In the genomic region with DNA sequence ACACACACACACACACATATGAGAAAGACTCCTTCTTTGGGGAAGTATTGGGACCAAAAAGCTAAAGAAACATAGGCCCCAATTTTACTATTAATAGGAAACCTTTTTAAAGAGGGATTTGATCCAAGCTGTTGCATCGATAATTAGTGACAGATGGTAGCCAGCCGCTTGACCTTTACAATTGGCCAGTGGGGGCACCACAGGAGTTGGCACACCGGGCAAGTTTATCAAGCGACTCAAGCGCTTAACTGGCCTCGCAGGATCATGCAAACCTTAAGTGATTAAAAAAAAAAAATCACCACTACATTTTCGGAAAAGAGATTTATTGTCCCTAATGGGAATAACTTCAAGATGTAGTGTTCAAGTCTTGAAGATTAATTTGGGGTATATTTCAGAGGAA, we compare ENCODE assay signal across 14 mouse cellular contexts. TPM values are rescaled to one million over a fixed set of nuclear protein-coding genes. Genes with fewer than 3 reads are reported as not detected.
A peak's percentile ranks its signal among the peaks of the same experiment; 100 is the strongest.
DNase-seq lines count a peak whose midpoint lies in the region; ATAC-seq and TF ChIP-seq lines count a peak whose summit lies in the region.
"Had no signal": no experiment of that assay in that cellular context is flagged by ENCODE, and none has a peak within 500 bp of the region (broad histone marks: within the 10 kb centered on the region; RNA-seq: fewer than 3 reads in every experiment).

No protein-coding gene starts in this region.

- no peak overlapping the region for H3K4me3 ChIP-seq in heart, postnatal 0 days (ENCODE audit: low read depth, low read length)
- no peak overlapping the region for H3K4me3 ChIP-seq in embryonic facial prominence, embryonic 11.5 days (ENCODE audit: low read depth, low read length)
- H3K4me3 ChIP-seq in small intestine, adult 2 months (ENCODE audit: low read depth, low read length): no peak overlapping the region
- H3K4me3 ChIP-seq: erythroblast, embryonic 14.5 days; hindbrain, embryonic 10.5 days had no signal

- no peak for TF ChIP-seq POLR2A in small intestine, adult 2 months (IDR thresholded peaks at IDR 0.05; ENCODE audit: low read depth, low read length)

- no peak for DNase-seq in heart, postnatal 0 days (ENCODE audit: low spot score)
- no peak for DNase-seq in heart, adult 8-10 months (ENCODE audit: low spot score)
- peak; percentile 27 for DNase-seq in retina, postnatal 1 day
- no peak for DNase-seq in retina, embryonic 14.5 days (ENCODE audit: low spot score)
- DNase-seq in embryonic facial prominence, embryonic 11.5 days (ENCODE audit: low spot score): peak; percentile 15
- DNase-seq in frontal cortex, postnatal 25 days (ENCODE audit: low spot score in 2 of 2): no peak
- no peak for DNase-seq in layer of hippocampus, postnatal 10 days (ENCODE audit: low spot score in 2 of 2)
- DNase-seq: adrenal gland, adult 2 months; gastrocnemius, postnatal 25 days had no signal

- H3K9ac ChIP-seq in heart, postnatal 0 days (replicated peaks; ENCODE audit: low read depth, low read length): no peak overlapping the region
- H3K9ac ChIP-seq in embryonic facial prominence, embryonic 11.5 days (replicated peaks; ENCODE audit: low read length): no peak overlapping the region

- peak overlapping the region; percentile 61; the same call in 1 of the 2 replicates for H3K27ac ChIP-seq in heart, postnatal 0 days (ENCODE audit: low read depth)
- H3K27ac ChIP-seq in embryonic facial prominence, embryonic 11.5 days (replicated peaks; ENCODE audit: low read depth, low read length): no peak overlapping the region
- H3K27ac ChIP-seq in small intestine, adult 2 months (ENCODE audit: insufficient read depth, low read depth, low read length): 0 out of 2 replicates have a peak overlapping the region, but pooled peaks have one; percentile 77
- H3K27ac ChIP-seq: hindbrain, embryonic 10.5 days had no signal

- no peaks in the 10 kb centered on the region for H3K36me3 ChIP-seq in heart, postnatal 0 days (replicated peaks; ENCODE audit: control insufficient read depth, insufficient read depth, low read length)
- no peaks in the 10 kb centered on the region for H3K36me3 ChIP-seq in embryonic facial prominence, embryonic 11.5 days (replicated peaks; ENCODE audit: control insufficient read depth, insufficient read depth, low read depth, low read length)
- H3K36me3 ChIP-seq in small intestine, adult 2 months (ENCODE audit: control insufficient read depth, insufficient read depth, low read length): no peaks in the 10 kb centered on the region
- H3K36me3 ChIP-seq: hindbrain, embryonic 10.5 days had no signal

- ATAC-seq in heart, postnatal 0 days (ENCODE audit: insufficient read depth, low read depth): no peak
- no peak for ATAC-seq in embryonic facial prominence, embryonic 11.5 days (replicated peaks; ENCODE audit: insufficient number of reproducible peaks, low FRiP score, low TSS enrichment, low read depth)
- ATAC-seq: Patski had no signal

- no peak for TF ChIP-seq CTCF in heart, postnatal 0 days (IDR thresholded peaks at IDR 0.05; ENCODE audit: low read depth)
- no peak for TF ChIP-seq CTCF in small intestine, adult 2 months (IDR thresholded peaks at IDR 0.05; ENCODE audit: extremely low read depth, insufficient read length, insufficient replicate concordance, low read depth, low read length)

- WGBS in heart, postnatal 0 days: 82% methylated on average over 7 of the region's 7 CpGs
- 72% methylated on average over 7 of the region's 7 CpGs for WGBS in embryonic facial prominence, embryonic 11.5 days
- 42% methylated on average over 7 of the region's 7 CpGs for WGBS in small intestine, adult 2 months

- no peak overlapping the region for H3K4me2 ChIP-seq in heart, postnatal 0 days (ENCODE audit: low read depth, low read length)
- no peak overlapping the region for H3K4me2 ChIP-seq in embryonic facial prominence, embryonic 11.5 days (ENCODE audit: low read depth, low read length)

- H3K27me3 ChIP-seq in heart, postnatal 0 days (ENCODE audit: control insufficient read depth, insufficient read depth, low read length): no peaks in the 10 kb centered on the region
- H3K27me3 ChIP-seq in embryonic facial prominence, embryonic 11.5 days (ENCODE audit: control insufficient read depth, insufficient read depth, low read length): no peaks in the 10 kb centered on the region
- H3K27me3 ChIP-seq in small intestine, adult 2 months (ENCODE audit: control insufficient read depth, insufficient read depth, low read length): no peaks in the 10 kb centered on the region
- H3K27me3 ChIP-seq: Patski had no signal

- TF ChIP-seq EP300 in heart, postnatal 0 days (IDR thresholded peaks at IDR 0.05; ENCODE audit: low read depth): no peak

- H3K9me3 ChIP-seq in heart, postnatal 0 days (replicated peaks; ENCODE audit: control insufficient read depth, low read length): no peaks in the 10 kb centered on the region
- no peaks in the 10 kb centered on the region for H3K9me3 ChIP-seq in embryonic facial prominence, embryonic 11.5 days (replicated peaks; ENCODE audit: control insufficient read depth, low read length)
- H3K9me3 ChIP-seq: hindbrain, embryonic 10.5 days had no signal

- H3K4me1 ChIP-seq in heart, postnatal 0 days (ENCODE audit: control insufficient read depth, insufficient read depth): no peaks in the 10 kb centered on the region
- H3K4me1 ChIP-seq in embryonic facial prominence, embryonic 11.5 days (ENCODE audit: control insufficient read depth, insufficient read depth, low read length): no peaks in the 10 kb centered on the region
- peaks cover 10% of the 10 kb centered on the region; the same call in 1 of the 2 replicates for H3K4me1 ChIP-seq in small intestine, adult 2 months (ENCODE audit: control insufficient read depth, insufficient read depth, insufficient read length, low read length)

RNA-seq across cellular contexts. Expression of gene Hist1h4d, which starts 11.2 kb away (rescaled TPM):
- 1,649 and 2,136 TPM in 2 replicates for total RNA-seq in heart, postnatal 0 days (2014; rRNA removed; ENCODE audit: low replicate concordance)
- polyA plus RNA-seq in heart, postnatal 0 days (2015; fragmentation: Nextera tagmentation; extraction: Ambion mirVana): 18.8 and 21.2 TPM in 2 replicates
- total RNA-seq in heart, adult 8-10 months (2022): 10 to 100 TPM; 42.4 to 50.0 (median 46.1) TPM
- polyA plus RNA-seq in embryonic facial prominence, embryonic 11.5 days (2014; fragmentation: Nextera tagmentation; extraction: Ambion mirVana): 115 and 122 TPM in 2 replicates
- 10.1 and 13.8 TPM in 2 replicates for polyA plus RNA-seq in small intestine, adult 2 months (2012; rRNA removed)
- total RNA-seq in layer of hippocampus, postnatal 10 days (2021): 100 to 1,000 TPM; 147 to 163 TPM

RNA-seq across cellular contexts. Expression of gene Hist1h3d, which starts 17.1 kb away (rescaled TPM):
- total RNA-seq in heart, postnatal 0 days (2014; rRNA removed; ENCODE audit: low replicate concordance): 116 and 155 TPM in 2 replicates
- polyA plus RNA-seq in heart, postnatal 0 days (2015; fragmentation: Nextera tagmentation; extraction: Ambion mirVana): 1.2 and 1.8 TPM in 2 replicates
- total RNA-seq in heart, adult 8-10 months (2022): 1 to 10 TPM; 1.1 to 4.0 (median 2.0) TPM
- 10.2 and 11.3 TPM in 2 replicates for polyA plus RNA-seq in embryonic facial prominence, embryonic 11.5 days (2014; fragmentation: Nextera tagmentation; extraction: Ambion mirVana)
- polyA plus RNA-seq in small intestine, adult 2 months (2012; rRNA removed): 11.5 and 24.2 TPM in 2 replicates
- 10 to 100 TPM; 13.0 to 15.0 TPM for total RNA-seq in layer of hippocampus, postnatal 10 days (2021)

RNA-seq across cellular contexts. Expression of gene Hist1h2ad, which starts 18.4 kb away (rescaled TPM):
- total RNA-seq in heart, postnatal 0 days (2014; rRNA removed; ENCODE audit: low replicate concordance): 568 and 769 TPM in 2 replicates
- polyA plus RNA-seq in heart, postnatal 0 days (2015; fragmentation: Nextera tagmentation; extraction: Ambion mirVana): 0.27 and 1.8 TPM in 2 replicates
- total RNA-seq in heart, adult 8-10 months (2022): 1 to 10 TPM; 1.8 to 4.3 (median 2.7) TPM
- 2.1 and 3.8 TPM in 2 replicates for polyA plus RNA-seq in embryonic facial prominence, embryonic 11.5 days (2014; fragmentation: Nextera tagmentation; extraction: Ambion mirVana)
- polyA plus RNA-seq in small intestine, adult 2 months (2012; rRNA removed): 21.3 and 30.3 TPM in 2 replicates
- total RNA-seq in layer of hippocampus, postnatal 10 days (2021): 1 to 10 TPM; 5.3 to 5.6 TPM

RNA-seq across cellular contexts. Expression of gene Hist1h2bf, which starts 18.6 kb away (rescaled TPM):
- total RNA-seq in heart, postnatal 0 days (2014; rRNA removed; ENCODE audit: low replicate concordance): 603 and 951 TPM in 2 replicates
- 1.3 and 1.6 TPM in 2 replicates for polyA plus RNA-seq in heart, postnatal 0 days (2015; fragmentation: Nextera tagmentation; extraction: Ambion mirVana)
- total RNA-seq in heart, adult 8-10 months (2022): 10 to 100 TPM in 2 of 4 experiments, 1 to 10 TPM in 2; 5.9 to 13.7 (median 10.7) TPM
- polyA plus RNA-seq in embryonic facial prominence, embryonic 11.5 days (2014; fragmentation: Nextera tagmentation; extraction: Ambion mirVana): 4.1 and 4.9 TPM in 2 replicates
- 9.0 and 24.6 TPM in 2 replicates for polyA plus RNA-seq in small intestine, adult 2 months (2012; rRNA removed)
- total RNA-seq in layer of hippocampus, postnatal 10 days (2021): 10 to 100 TPM; 44.2 to 62.6 TPM
- polyA plus RNA-seq: urinary bladder, adult 2 months had no signal

RNA-seq across cellular contexts. Expression of gene Hist1h2bg, which starts 21.4 kb away (rescaled TPM):
- 1,110 and 1,666 TPM in 2 replicates for total RNA-seq in heart, postnatal 0 days (2014; rRNA removed; ENCODE audit: low replicate concordance)
- 2.5 and 4.3 TPM in 2 replicates for polyA plus RNA-seq in heart, postnatal 0 days (2015; fragmentation: Nextera tagmentation; extraction: Ambion mirVana)
- 10 to 100 TPM; 18.1 to 34.4 (median 24.0) TPM for total RNA-seq in heart, adult 8-10 months (2022)
- 8.4 and 8.6 TPM in 2 replicates for polyA plus RNA-seq in embryonic facial prominence, embryonic 11.5 days (2014; fragmentation: Nextera tagmentation; extraction: Ambion mirVana)
- polyA plus RNA-seq in small intestine, adult 2 months (2012; rRNA removed): 32.8 and 51.3 TPM in 2 replicates
- 100 to 1,000 TPM; 105 to 126 TPM for total RNA-seq in layer of hippocampus, postnatal 10 days (2021)

Comparison
In these comparisons a context has a peak if more than half of its experiments do, and no peak if none do; other contexts are left out.
1. DNase-seq: peak in retina, postnatal 1 day (single experiment) and embryonic facial prominence, embryonic 11.5 days (single experiment); none in heart, postnatal 0 days (single experiment), heart, adult 8-10 months (single experiment), retina, embryonic 14.5 days (single experiment), frontal cortex, postnatal 25 days (0 of 2) and layer of hippocampus, postnatal 10 days (0 of 2).
2. RNA of gene Hist1h4d, which starts 11.2 kb away (total RNA-seq): 1,649 to 2,136 TPM in heart, postnatal 0 days; 147 to 163 TPM in layer of hippocampus, postnatal 10 days and 42.4 to 50.0 TPM in heart, adult 8-10 months; every median in the first group is over 10 times any median in the second.
3. RNA of gene Hist1h2ad, which starts 18.4 kb away (total RNA-seq): 568 to 769 TPM in heart, postnatal 0 days; 5.3 to 5.6 TPM in layer of hippocampus, postnatal 10 days and 1.8 to 4.3 TPM in heart, adult 8-10 months; every median in the first group is over 10 times any median in the second.